Mouse (Mus musculus): ENCODE results near the gene Kcnc2. TPM values are rescaled to one million over a fixed set of nuclear protein-coding genes. Genes with fewer than 3 reads are reported as not detected.

Kcnc2 gene
- total RNA-seq, 2 experiments from 2014 or later = 0.24 TPM; not detected in 1

DNA sequence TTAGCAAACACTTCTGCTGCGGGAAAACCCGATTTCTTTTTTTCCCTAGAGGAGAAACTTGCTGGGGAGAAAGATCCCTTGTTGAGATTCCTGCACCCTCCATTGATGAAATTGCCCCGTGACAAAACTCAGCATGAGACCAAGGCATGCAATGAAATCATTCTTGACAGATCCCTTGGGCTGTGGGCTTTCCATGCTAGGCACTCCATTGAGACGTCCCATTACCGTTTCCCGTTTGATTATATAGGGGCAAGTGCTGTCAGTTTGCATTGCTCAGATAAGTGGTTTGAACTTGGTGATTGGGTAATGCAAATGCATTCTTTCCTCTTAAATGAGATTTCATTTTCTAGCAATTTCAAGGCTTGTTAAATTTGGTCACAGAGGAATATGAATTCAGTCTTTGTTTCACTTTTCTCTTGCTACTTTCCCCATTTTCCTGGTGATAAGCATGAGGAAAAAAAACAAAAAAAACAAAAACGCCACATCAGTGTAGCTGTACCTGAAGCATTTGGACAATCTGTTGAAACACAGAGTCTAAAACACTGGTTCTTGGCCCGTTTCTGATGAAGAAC lies 123.6 kb downstream of the Kcnc2 start:
- no peak for DNase-seq

DNA sequence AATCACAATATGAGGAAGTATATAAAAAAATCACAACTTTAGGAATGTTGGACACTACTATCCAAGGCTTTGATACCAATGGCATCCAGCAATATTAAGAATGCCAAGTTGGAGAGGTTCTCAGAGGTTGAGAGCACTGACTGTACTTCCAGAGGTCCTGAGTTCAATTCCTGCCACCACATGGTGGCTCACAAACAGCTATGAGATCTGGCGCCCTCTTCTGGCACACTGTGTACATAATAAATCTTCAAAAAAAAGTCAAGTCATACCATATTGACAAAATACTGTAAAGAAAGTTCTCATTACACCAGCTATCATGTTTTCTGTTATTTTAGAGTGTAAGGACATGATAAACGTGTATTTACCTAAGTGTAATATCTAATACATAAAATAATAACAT lies 126.3 kb downstream of the Kcnc2 start:
- DNase-seq = no peak

DNA sequence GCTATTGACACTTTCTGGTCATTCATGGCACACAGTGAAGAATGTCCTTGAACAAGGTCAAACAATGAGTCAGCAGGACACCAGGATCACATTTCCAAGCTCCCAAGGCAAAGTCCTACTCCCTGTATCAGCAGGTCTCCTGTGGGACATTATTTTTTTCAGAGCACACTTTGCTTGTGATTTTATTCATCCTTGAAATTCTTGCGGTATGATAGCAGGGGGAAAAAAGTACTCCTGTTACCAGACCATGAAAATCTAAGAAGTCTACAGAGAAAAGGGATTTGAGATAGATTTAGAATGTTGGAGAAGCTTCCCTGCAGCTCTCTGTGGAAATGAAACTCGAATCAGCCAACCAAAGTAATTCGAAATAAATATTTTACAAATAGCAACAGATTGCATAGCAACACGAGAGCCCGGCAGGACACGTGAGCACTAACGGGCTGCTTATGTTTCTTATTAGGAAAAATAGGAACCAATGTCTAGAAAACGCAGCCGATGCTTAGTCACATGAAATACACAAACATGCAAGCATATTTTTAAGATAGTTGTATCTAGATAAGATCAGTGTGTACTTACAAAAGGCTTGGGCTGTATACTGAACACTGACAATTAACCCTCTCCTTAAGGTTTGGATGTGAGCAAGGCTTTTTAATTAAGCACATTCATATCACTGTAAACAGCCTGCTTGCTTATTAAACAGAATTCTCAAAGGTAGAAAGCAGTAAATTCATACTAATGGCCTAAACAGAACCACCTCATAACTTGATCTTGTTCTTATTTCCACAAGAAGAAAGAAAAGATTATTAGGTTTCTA lies 129.9 kb downstream of the Kcnc2 start:
- no peak for DNase-seq

DNA sequence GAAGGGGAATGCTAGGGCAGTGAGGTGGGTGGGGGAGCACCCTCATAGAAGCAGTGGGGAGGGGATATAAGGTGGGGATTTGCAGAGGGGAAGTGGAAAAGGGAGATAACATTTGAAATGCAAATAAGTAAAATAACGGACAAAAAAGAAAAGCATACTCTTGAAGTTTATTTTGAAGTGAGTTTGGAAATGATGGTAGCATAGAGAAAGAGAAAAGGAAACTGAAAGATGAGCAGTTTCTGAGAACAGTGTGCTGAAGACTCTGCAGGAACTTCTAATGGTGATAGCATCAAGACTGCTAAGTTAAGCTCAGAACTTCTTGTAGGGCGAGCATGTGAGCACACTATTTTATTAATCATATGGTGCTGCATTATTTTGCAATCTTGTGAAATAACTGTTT lies 138.6 kb downstream of the Kcnc2 start:
- no peak for DNase-seq

DNA sequence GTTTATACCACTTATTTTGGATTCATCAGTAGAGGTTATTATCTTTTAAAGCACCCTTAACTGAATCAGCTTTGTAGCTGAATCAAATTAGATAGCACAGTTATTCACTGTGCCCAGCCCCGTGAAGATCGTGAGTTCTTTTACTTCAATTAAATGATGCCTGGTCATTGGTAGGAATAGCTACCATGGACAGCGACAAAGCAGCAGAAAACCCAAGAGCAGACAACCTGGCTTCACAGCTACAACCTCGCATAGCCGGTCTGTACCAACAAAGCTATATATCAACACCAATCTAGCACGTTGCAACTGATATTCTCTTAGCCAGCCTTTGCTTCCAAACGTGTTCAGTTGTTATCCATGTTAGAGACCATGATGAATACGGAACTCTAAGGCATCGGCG lies 152.4 kb downstream of the Kcnc2 start:
- DNase-seq = no peak

DNA sequence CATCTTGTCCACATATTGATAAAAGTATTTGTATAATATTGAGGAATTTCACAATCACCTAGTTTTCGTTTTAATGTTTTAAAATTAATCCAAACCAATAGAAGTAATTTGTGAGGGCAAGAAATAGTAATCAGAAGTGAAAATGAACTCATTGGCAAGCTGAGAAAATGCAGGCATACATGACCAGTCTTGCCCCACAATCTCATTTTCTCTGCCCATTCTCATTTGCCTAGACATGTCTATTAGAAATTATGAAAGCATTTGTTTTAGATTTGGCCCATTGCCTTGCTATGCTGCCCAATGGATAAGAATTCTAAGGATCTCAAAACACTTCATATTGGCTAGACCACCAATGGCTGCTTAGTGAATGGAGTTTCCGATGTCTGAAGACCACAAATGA lies 166.0 kb downstream of the Kcnc2 start:
- no peak for DNase-seq

DNA sequence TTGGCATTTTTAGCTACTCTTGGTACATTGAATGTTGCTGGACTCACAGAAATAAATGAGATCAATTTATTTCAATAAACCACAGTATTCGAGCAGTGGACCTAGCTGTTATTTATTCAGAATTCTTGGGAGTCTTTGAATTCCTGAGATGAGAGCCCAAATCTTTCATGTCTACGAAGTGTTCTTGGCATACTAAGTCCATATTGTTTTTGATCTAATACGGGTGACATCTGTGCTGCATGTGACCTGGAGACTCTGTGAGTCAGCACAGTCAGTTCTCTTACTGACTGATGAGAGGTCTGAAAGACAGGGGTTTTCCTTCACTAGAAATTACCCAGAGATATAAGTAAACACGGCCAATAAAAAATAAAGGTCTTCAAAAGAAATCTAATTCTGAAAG lies 173.7 kb downstream of the Kcnc2 start:
- DNase-seq = no peak

DNA sequence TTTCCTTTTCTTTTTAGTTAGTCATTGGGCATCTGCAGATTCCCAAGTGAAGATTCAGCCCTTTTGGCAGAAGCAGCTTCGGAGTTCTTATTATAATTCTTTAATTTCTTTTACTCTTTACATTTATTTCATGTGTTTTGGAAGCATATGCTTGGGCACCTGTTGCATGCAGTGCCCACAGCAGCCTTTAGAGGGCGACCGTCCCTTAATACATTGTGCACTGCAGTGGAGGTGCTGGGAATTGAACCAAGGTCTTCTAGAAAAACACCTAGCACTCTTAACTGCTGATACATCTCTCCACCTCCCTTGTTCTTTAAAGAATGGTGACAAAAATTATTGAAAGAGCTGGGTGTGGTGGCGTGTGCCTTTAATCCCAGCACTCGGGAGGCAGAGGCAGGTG lies 180.0 kb downstream of the Kcnc2 start:
- DNase-seq = no peak

DNA sequence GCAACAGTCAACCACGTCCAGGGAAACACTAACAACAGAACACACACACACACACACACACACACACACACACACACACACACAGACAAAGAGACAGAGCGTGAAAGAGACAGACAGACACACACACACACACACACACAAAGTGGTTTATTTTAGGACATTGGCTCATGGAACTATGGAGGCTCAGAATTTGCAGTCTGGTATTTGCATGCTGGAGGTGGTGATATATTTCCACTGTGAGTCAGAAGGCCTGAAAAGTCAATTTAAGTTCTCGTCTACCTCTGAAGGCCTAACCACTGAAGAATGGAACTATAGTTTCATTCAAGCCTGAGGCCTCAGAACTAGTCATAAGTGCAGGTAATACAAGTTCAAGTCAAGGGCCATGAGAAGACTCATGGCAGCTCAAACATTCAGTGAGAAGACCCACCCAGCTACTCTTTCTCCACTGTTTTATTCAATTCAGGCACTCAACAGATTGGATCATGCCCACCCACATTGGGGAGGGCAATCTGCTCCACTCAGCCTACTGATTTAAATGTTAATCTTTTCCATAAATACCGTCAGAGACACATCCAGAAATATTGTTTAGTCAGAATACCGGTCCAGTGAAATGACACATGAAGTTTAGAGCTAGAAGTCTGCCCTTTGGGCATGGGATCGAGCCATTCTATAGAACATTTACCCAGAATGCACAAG lies 197.9 kb downstream of the Kcnc2 start:
- no peak for DNase-seq

DNA sequence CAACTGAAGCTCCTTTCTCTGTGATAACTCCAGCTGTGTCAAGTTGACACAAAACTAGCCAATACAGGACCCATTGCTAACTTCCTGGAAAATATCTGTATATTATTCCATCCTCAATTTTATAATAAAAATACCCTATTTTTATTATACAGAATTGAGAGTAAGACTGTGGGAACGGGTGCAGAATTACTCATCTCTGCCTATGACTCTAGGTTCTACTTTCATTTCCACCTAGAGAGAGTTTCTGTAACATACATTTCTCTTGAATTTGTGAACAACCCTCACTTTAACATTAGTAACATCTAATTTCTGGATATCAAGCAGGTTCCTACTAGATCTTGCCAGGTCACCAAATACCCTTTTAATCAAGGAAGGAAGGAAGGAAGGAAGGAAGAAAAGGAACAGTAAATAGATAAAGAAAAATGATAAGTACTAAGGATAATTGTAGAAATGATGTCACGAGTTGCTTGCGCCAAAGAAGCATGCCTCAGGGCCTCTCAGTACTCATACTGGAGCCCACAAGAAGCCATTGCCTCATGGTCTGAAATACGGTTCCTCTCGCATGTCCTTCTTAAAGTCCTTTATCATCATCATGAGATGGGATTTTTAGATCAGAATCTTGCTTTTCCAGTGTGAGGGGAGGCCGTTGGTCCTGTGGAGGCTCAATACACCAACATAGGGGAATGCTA lies 203.3 kb downstream of the Kcnc2 start:
- no peak for DNase-seq

DNA sequence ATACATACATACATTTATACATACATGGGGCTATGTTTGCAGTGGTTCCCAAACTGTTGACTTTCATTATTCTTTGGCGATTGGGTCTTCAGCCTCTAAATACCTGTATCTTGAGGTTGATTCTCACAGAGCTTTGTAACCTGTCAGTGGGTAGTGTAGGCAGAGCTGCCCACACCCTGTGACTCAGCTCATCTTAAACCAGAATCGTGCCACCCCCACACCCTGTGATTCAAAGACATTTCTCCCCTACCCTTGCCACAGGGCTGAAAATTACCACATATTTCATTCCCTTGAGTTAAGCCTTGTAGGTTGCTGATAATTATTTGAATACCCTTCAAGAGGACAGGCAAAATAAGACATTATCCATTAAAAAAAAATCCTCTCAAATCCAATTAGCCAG lies 210.5 kb downstream of the Kcnc2 start:
- no peak for DNase-seq

DNA sequence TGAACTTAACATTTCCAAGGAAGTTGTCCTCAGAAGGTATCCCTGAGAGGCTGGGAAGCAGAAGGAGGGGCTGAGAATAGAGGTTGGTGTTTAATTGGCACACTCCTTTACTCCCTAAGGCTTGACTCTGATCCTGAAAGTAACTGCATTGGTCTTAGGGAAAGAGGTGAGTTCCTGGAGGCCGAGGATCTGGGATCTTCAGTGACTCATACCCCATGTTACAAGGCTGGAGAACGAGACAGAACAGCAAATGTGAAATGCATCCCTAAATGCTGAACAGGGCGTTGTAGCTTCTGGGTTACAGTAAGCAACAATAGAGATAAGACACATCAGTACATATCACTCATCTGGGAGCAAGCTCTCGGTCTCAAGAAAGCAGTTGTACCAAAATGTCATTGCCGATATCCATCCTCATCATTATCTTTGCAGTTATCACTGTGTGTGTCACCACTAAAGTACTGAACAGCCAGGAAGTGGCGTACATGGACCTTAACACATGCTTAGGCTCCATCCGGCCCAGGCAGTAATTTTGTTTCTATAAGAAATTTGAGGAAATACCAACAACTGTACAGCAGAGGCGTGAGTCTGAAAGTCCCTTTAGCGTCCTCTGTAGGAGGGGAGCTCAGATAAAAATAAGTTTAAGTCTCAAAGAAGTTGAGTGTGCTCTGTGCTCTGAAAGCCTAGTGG lies 211.1 kb downstream of the Kcnc2 start:
- no peak for DNase-seq

DNA sequence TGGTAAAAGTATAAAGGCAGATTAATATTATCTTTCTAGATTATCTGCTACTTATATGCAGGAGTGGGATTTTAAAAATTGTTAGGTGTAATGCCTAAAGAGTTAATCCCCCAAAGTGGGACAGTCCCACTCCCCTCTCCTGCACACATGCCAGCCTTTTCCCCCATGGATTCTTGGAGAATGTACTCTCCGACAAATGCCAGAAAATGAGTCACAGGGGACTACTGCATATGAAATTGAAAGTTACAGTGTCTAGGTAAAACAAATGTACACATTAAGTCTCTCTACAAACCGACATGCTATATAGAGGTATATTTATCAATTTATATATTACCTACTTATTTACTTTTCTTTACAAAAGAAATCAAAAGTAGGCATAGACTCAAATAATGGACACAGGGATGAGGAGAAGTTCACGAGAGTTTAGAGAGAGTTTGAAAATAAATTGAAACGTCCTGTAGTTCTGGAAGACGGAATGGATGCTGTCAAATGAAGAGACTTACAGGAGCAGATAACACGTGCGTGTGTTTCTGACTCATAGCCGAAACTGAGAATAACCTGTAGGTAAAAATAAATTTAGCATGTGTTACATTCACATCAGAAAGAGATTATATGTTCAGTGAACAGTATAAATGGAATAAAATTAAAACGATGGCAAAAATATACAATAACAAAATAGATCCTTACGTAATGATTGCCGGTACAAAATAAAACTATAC lies 213.6 kb downstream of the Kcnc2 start:
- DNase-seq = no peak

DNA sequence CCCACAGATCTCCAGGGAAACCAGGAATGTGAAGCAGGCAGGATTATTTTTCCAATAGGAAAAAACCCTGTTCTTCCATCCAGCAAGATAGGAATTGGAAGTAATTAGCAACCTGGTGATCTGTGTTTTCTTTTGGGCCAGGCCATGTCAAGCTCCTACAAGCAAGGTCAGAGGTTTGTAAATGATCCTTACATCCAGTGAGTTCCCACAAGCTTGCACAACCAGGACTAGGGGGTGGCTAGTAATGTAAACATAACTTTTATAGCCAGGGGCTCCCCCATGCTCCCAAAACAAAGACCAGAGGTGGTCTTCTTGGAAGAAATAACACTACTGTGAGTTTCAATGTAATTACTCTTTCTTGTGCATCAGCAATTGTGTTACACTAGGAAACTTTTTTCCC lies 214.9 kb downstream of the Kcnc2 start:
- no peak for DNase-seq

DNA sequence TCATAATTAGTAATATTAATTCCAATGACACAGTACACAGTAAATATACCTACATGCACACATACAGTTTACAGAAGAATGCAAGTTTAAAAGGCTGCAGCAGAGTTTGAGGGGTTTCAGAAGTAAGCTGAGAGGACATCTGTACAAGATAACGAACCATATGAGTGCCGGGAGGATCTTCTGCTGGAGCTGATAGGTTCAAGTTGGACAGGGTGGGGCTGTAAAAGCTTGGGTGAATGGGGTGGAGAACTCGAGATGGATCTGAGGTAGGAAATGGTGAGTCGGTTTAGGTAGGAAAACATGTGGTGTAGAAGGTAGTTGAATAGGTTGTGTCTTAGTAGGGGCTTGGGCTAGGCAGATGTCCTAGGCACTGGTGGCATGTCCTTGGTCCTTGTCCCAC lies 217.8 kb downstream of the Kcnc2 start:
- DNase-seq = no peak

Other genes with a start within 250 kb of the Kcnc2 start
- not detected for gene Glipr1l1, start 210.9 kb upstream of the Kcnc2 start, total RNA-seq (2021)
- not detected for gene Glipr1l2, start 187.8 kb upstream of the Kcnc2 start, total RNA-seq (2021)
- gene Glipr1l3, start 110.8 kb upstream of the Kcnc2 start, total RNA-seq (2021) = not detected
- gene Caps2, start 107.5 kb upstream of the Kcnc2 start, total RNA-seq (2021) = not detected

Data from gastrocnemius, postnatal 25 days (tissue).